Mouse (Mus musculus) megakaryocyte, embryonic 14.5 days (primary cell): ENCODE measurements around the gene Sin3b.

Experiments used
- FLI1 ChIP-seq: IDR thresholded peaks from 2 replicates; pipeline ENCODE4 v1.6.1; 2012; ENCODE audit warnings: low read length, inconsistent platforms, mixed read lengths
- GATA1 ChIP-seq: IDR thresholded peaks from 3 replicates; pipeline ENCODE4 v1.6.1; 2012; ENCODE audit warnings: mixed read lengths, low read length, inconsistent platforms, borderline replicate concordance

DNA sequence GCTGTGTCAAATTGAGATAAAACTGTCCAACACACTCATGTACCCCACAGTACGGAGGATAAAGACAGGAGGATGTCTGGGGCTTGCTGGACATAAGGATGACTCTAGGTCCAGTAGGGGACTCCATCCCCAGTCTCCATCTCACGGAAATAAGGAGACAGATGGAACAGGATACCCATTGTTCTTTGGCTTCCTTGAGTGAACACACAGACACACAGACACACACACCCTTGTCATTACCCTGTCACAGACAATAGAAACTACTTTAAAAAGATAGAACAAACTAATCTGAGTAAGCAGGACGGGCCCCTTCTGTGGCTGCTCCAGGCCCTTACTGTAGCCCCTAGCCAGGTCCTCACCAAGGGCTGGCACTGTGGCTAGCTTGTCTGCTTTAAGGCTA is 29.2 kb downstream of the Sin3b start:
- TF ChIP-seq GATA1 = no peak
- TF ChIP-seq FLI1 = no peak
